Mouse (Mus musculus): ENCODE results near the gene Fkbpl. TPM values are rescaled to one million over a fixed set of nuclear protein-coding genes. Genes with fewer than 3 reads are reported as not detected.

Gene Fkbpl
- total RNA-seq, 2 experiments from 2014 or later: 11.8 to 14.8 TPM

- peak; percentile 91 to 93 for DNase-seq (ENCODE audit: low spot score in 2 of 2)
These were observed 2.6 kb downstream of the Fkbpl start, which contains the start of gene Atf6b for GRCm38 (mm10) chr17:34646906-34647787. Gene Atf6b (plus strand): TSS chr17:34647146.

GRCm38 (mm10) chr17:34648141-34648890 lies 3.8 kb downstream of the Fkbpl start:
- no peak for DNase-seq (ENCODE audit: low spot score in 2 of 2)

DNA sequence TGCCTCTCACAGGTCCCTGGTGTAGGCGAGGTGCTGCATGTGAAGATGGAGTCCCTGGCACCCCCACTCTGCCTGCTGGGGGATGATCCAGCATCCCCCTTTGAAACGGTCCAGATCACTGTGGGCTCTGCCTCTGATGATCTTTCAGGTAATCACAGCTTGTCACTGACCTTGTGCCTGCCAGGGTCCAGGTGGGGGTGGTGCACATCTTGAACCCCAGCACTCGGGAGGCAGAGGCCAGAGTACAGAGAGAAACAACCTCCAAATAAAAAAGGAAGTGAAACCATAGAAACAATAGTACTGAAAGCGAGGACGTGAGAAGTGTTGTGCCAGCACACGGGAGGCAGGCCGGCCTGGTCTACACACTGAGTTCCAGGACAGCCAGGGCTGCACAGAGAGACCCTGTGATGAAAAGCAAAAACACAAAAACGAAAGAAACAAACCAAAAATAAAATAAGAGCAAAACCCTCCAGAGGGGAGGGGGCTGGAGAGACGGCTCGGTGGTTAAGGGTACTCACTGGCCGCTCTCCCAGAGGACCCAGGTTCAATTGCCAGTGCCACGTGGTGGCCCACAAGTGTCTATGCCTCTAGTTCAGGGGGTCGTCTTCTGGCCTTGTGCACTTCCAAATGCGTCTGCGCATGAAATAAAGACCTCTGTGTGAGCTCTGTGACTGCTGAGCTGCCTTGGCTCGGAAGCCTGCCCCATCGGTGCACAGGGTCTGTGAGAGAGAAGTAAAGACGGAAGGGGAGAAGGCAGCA lies 4.7 kb downstream of the Fkbpl start:
- no peak for DNase-seq (ENCODE audit: low spot score in 2 of 2)

GRCm38 (mm10) chr17:34650781-34651180 lies 6.2 kb downstream of the Fkbpl start:
- DNase-seq (ENCODE audit: low spot score in 2 of 2): peak in 1 of 2 experiments; percentile 12

DNA sequence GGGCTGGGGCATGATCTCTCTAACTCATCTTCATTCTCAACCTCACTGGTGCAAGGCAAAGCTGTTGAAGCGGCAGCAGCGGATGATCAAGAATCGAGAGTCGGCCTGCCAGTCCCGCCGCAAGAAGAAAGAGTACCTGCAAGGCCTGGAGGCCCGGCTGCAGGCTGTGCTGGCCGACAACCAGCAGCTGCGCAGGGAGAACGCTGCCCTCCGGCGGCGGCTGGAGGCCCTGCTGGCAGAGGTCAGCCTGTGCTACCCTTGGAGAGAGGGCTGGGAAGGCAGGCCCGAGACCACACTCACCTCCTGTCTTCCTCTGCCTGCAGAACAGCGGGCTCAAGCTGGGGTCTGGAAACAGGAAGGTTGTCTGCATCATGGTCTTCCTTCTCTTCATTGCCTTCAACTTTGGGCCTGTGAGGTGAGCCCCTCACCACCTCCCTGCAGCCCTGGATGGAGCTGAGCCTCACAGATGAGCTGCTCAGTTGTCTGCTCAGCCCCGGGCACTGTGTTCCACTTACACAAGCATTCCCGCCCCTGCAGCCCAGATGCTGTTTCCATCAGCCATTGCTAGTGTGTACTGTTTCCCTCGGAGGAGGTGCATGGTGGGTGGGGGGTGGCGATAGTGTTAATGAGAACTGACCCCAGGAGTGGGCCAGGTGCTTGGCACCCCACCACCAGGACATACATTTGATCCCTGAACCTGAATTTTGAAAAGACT lies 7.1 kb downstream of the Fkbpl start:
- peak in 1 of 2 experiments; percentile 64 for DNase-seq (ENCODE audit: low spot score in 2 of 2)

DNA sequence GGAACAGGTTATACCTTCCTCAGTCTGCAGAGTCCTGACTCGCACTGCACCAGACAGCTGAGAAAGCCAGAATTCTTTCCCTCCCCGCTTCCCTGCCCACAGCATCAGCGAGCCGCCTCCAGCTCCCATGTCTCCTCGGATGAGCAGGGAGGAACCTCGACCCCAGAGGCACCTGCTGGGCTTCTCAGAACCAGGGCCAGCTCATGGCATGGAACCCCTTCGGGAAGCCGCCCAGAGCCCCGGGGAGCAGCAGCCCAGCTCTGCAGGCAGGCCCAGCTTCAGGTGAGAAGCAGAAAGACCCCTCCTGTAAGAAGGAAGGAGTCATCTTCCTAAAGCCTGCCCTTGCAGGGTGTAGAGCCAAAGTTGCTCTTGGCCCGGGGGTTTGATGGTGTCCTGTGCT lies 8.0 kb downstream of the Fkbpl start:
- DNase-seq (ENCODE audit: low spot score in 2 of 2): peak in 1 of 2 experiments; percentile 14

DNA sequence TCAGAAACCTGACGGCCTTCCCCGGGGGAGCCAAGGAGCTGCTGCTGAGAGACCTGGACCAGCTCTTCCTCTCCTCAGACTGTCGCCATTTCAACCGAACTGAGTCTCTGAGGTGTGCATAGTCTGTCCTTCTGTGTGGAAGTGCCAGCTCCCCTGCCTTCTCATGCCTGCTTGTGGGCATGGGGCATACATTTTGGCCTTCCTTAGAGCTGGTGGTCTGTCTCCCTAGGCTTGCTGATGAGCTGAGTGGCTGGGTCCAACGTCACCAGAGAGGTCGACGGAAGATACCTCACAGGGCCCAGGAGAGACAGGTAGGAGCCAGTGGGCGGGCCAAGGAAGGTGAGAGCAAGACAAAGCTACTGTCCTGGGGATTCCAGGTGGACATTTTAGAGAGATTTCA lies 8.4 kb downstream of the Fkbpl start:
- DNase-seq (ENCODE audit: low spot score in 2 of 2): peak in 1 of 2 experiments; percentile 14

DNA sequence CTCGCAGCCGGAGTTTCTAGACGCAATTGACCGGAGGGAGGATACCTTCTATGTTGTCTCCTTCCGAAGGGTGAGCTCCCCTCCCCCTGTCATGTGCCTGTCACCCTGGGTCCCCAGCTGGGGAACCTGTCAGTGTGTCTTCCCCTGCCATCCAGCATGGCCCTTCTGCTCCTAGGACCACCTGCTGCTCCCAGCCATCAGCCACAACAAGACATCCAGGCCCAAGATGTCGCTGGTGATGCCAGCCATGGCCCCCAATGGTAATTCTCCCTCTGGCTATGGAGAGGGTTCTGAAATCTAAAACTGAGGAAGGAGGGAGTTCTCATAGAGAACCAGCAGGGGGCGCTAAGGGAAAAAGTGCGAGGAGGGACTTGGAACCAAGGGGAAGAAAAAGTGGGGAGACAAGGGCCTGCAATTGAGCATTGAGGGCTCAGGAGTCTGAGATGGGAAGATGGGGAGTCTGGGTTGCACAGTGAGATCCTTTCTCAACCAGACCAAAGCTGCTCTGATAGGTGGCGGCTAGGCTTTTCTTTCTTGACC lies 9.3 kb downstream of the Fkbpl start:
- DNase-seq (ENCODE audit: low spot score in 2 of 2): peak; percentile 77 to 80

- no peak for DNase-seq (ENCODE audit: low spot score in 2 of 2)
These were observed 9.8 kb downstream of the Fkbpl start for GRCm38 (mm10) chr17:34654392-34654791.

GRCm38 (mm10) chr17:34655160-34655559 lies 10.6 kb downstream of the Fkbpl start:
- DNase-seq (ENCODE audit: low spot score in 2 of 2): peak in 1 of 2 experiments; percentile 36

DNA sequence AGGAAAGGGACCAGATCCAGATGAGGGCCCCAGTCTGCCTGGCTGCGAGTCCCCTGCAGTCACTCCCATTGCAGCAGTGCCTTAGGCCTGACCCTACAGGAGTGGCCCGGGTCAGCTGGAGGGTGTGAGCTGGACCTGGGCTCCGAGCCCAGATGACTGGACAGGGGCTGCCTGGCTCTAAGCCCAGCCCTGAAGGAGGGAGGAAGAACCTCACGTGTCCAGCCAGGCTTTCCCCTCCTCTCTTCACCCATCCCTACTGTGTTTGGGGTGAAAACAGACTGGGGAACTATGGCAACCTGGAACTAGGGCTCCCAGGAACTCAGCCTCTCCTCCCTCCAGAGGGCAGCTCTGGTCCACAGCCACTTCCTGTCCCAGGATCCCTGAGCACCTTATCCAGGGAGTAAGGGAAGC lies 11.0 kb downstream of the Fkbpl start:
- peak; percentile 60 to 71 for DNase-seq (ENCODE audit: low spot score in 2 of 2)

- DNase-seq (ENCODE audit: low spot score in 2 of 2): peak in 1 of 2 experiments; percentile 14
These were observed 12.1 kb downstream of the Fkbpl start for GRCm38 (mm10) chr17:34656666-34657065.

DNA sequence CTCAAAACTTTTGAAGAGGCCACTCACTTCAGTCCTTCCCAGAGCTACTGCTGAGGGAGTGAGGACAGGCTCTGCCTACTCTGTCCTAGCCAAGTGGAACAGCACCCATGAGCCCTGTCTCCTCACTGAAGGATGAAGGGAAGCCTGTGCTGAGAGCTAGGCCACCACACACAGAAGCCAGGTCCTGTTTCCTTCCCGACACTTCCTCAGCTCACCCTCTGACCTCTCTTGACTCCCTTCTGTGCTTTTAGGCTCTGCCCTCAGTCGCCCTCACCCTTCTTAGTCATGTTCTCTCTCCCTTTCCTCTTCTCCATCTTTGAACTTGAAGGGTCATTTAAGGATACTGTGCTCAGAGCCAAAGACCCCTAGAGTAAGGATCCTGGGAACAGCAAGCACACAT lies 12.7 kb downstream of the Fkbpl start:
- peak in 1 of 2 experiments; percentile 10 for DNase-seq (ENCODE audit: low spot score in 2 of 2)

- no peak for DNase-seq (ENCODE audit: low spot score in 2 of 2)
These were observed 13.6 kb downstream of the Fkbpl start for GRCm38 (mm10) chr17:34658145-34658544.

- no peak for DNase-seq (ENCODE audit: low spot score in 2 of 2)
These were observed 14.0 kb downstream of the Fkbpl start for GRCm38 (mm10) chr17:34658591-34658990.

GRCm38 (mm10) chr17:34659181-34659896 lies 14.8 kb downstream of the Fkbpl start:
- peak in 1 of 2 experiments; percentile 11 for DNase-seq (ENCODE audit: low spot score in 2 of 2)

GRCm38 (mm10) chr17:34659897-34660214 lies 15.3 kb downstream of the Fkbpl start:
- DNase-seq (ENCODE audit: low spot score in 2 of 2): peak in 1 of 2 experiments; percentile 10

- DNase-seq (ENCODE audit: low spot score in 2 of 2): no peak
These were observed 15.8 kb downstream of the Fkbpl start for GRCm38 (mm10) chr17:34660259-34660820.

DNA sequence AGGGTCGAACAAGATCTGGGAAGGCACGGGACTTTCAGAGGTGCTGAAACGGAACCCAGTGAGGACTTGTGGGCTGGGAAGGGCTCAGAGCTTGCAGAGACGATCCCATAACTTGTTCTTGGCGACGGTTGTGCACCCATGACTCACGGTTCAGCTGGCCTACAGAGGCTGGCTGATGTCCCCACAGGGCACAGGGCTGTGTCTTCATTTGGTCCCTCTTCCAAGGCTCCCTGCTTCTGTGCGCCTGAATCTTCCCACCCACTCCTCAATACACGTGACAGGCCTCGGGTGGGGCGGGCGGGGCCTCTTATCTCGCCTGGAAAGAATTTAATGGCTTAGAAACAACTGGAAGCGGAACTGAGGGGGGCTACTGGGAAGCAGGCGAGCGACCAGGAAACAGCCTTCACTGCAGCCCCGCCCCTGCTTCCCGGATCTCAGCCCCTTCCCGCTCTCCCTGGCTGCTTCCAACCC lies 16.6 kb downstream of the Fkbpl start:
- DNase-seq (ENCODE audit: low spot score in 2 of 2): no peak
